Mouse (Mus musculus) lung, adult 2 months (tissue): Measurements from ENCODE around the gene Snu13.

Source experiments
- CTCF ChIP-seq: fragments of 200-500 bp; IDR thresholded peaks from 2 replicates; pipeline ENCODE4 v1.5.1; 2011; ENCODE audit warnings: mild to moderate bottlenecking, low read length, control low read depth; ENCODE audit not compliant: insufficient read depth
- POLR2A ChIP-seq: fragments of 200-500 bp; IDR thresholded peaks from 2 replicates; pipeline ENCODE4 v1.6.1; 2011; ENCODE audit warnings: low read depth, mild to moderate bottlenecking, control low read depth, low read length, borderline replicate concordance; ENCODE audit errors: extremely low read depth

DNA sequence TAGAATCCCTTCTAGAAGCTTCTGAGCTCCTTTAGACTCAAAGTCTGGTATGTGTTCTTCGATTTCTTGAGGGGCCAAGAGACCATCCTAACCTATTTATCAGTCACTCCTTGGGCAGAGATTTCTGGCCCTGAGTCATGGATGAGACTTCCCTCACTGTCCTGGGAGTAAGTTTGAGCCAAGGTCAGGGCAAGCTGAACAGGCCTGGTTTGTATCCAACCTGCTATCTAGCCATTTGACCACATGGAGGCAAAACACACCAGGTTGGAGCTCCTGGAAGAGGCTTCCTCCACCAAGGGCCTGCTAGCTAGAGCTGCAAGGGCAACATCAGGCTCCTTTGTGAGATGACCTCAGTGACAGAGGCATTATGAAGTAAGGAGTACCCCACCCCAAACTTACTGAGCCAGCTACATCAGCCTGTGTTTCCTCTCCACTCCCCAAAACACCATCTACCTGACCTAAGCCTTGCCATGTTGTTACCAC is 11.4 kb upstream of the Snu13 start, which contains the start of gene 4930407I10Rik:
- TF ChIP-seq POLR2A (no peak), CTCF (no peak)
